Mouse (Mus musculus) heart, adult 11 months (tissue): Measurements from ENCODE around the gene Sdk1.
A peak's percentile ranks its signal among the peaks of the same experiment; 100 is the strongest.

Source experiments
- DNase-seq: peaks from one replicate; pipeline ENCODE4 v3.0.0; 2022

Gene Sdk1

GRCm38 (mm10) chr5:141646621-141647020, 405.3 kb downstream of the Sdk1 start:
- DNase-seq: peak; percentile 36

DNA sequence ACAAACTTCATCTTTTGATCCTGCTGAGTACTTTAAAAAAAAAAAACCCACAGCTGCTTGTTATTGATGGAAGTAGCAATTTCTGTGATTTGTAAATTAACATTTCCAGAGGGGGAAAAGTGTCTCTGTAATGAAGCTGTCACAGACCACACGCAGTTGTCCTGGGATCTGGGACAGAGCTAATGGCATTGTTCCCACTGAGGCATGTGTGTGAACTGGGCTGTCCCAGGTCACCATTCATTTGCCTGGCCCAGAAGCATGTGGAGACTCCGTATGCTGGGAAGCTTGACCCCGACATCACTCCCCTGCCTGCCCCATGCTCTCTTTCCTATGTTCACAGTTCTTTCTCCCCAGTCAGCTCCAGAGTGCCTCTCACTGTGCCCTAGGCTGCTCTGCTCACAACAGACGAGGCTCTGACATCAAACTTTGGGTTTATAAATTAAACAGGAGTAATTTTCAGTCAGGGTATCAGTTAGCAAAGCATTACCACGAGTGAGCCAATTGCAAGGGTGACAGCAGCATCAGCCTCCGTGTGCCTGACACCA, 408.6 kb downstream of the Sdk1 start:
- peak; percentile 71 for DNase-seq

DNA sequence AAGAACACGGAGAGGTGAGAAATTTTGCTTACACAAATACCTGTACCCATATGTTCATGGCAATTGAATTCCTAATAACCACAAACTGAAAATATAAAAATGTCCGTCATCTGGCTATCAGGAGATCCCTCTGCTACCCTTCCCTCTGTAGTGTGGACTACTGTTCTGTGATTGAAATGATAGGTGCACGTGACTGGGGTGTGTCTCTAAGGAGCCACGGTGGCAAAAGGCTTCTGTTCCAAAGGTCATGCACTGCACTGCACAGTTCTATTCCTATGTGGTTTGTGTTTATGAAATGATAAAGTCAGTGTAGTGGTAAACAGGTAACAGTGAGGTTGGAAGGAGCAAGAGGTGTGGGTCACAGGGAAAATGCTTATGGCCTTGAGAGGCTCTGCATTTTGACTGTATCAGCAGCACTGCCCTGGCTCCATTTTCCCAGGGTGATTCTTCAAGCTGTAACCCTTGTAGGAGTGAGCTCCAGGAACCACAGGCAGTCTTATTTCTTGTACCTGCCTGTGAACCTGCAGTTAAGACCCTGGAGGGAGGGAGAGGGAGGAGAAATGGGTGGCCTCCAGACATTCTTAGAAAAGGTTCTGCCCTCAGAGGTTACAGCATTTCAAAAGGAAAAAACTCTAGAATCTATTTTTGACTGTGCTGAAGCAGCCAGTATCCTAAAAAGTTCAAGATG, 410.5 kb downstream of the Sdk1 start:
- peak; percentile 45 for DNase-seq

- DNase-seq: no peak
Measured at GRCm38 (mm10) chr5:141676371-141676770, 435.1 kb downstream of the Sdk1 start.

DNA sequence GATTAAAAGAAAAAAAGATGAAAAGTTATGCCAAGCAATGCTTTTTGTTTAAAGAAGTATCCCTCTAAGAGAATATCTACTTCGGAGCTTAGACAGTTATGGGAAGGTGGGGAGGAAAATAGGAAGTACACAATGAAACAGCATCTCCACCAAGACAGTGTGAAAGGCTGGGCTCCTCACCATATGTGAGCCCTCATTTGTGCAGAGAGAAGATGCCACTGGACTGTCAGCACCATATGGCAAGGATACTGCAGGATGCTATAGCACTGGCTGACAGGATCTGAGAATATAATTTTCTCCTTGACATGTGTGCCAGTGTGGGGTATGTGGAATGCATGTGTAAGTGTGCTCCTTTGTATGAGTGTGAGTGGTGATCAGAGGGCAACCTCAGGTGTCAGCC, 435.7 kb downstream of the Sdk1 start:
- DNase-seq: no peak

- DNase-seq: no peak
Measured at GRCm38 (mm10) chr5:141677841-141678240, 436.6 kb downstream of the Sdk1 start.

- no peak for DNase-seq
Measured at GRCm38 (mm10) chr5:141686876-141687420, 445.7 kb downstream of the Sdk1 start.

DNA sequence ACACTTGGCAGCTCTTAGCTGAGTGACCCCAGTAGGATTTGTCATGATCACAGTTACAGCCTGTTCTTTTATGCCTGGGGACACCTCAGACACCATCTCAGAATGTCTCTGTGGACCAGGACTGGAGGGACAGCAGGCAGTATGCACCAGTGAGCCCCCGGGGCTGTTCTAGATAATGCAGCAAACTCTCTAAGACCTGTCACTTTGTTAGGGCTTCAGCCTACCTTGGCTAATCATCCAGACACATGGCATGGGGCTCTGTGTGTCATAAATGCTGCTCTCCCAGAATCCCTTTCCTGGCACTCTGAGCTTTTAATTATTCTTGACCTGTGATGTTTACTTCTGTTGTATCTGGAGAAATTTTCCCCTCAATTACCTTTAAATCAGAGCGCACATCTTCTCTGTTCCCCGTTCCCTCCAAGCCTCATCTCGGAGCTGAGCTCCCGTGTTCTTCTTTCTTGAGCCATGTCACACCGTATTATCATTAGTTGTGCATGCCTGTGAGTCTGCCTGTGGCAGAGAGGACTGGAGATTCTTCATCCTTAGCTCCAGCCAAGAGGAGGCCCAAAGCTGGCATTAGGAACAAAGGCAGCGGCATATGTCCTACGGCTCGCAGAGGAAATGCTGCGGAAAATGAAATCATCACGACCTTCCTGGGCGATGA, 448.3 kb downstream of the Sdk1 start:
- no peak for DNase-seq

DNA sequence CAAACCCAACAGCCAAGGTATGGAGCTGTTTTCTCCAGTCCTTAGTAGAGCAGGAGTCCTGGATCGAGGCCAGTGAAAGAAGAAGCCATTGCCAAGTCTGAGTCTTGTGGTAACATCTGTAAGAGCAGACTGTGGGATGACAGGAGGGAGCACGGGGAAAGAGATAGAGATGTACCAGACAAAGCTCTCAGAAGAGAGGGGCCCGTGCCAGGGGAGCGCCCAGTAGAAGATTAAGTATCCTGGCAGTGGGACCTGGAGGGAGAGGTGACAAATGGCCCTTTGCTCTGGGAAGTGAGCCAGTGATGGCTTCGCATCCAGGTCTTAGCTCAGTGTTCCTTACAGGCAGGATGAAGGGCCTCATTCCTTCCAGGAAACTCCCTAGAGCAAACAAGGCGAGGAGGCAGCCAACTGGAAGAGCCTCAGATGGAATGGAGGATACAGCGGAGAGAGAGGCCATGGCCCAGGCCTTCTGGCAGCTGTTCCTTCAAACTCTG, 450.2 kb downstream of the Sdk1 start:
- DNase-seq: peak; percentile 99

DNA sequence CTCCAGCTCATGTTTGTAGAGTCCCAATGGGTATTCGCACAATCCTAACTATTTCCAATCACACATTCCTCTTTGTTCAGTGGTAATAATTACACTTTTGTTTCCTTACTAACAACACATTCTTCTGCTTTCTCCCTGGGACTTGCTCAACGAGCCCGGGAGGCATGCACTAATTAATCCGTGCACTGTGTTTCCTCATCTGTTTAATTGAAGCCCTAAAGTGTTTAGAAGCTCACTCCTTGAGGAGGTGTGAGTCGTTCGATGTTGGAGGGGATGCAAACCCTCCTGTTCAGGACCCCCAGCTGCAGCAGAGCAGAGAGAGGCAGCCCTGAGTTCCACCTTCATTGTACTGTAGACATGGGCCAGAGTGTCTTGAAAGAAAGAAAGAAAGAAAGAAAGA, 452.4 kb downstream of the Sdk1 start:
- no peak for DNase-seq

GRCm38 (mm10) chr5:141694901-141695300, 453.6 kb downstream of the Sdk1 start:
- no peak for DNase-seq

- DNase-seq: no peak
Measured at GRCm38 (mm10) chr5:141698406-141698805, 457.1 kb downstream of the Sdk1 start.

DNA sequence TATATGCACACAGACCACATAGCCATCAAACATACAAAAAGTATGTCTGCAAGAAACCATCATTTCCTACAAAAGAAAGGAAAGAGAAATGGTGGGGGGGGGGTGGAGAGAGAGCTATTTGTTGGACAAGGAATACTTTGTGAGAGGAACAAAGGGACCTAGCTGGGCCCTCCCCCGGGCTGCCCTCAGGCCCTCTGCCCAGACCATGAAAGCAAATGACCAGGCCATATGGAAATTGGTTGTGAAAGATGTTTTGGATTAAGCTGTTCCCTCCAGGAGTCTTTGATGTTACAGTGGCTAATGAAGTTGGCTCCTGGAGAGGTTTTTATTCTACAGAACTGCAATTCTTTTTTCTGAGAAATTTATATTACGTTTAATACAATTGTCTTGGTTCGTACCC, 479.5 kb downstream of the Sdk1 start:
- no peak for DNase-seq

DNA sequence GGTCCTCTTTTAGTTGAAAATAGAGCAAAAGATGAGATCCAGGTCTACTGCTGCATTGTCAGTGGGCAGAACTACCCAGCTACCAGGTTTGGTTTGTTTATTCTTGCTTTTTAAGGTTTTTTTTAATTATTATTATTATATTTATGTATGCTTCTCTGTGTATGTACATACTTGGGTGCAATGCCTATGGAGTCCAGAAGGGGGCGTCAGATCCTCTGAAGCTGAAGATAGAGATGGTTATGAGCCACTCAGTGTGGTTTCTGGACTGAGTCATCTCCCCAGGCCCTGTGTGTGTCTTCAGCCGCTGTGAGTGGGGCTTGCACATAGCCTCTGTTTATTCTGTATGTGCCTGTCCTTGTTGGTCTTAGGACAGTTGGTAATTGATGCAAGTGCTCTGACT, 486.7 kb downstream of the Sdk1 start:
- no peak for DNase-seq

DNA sequence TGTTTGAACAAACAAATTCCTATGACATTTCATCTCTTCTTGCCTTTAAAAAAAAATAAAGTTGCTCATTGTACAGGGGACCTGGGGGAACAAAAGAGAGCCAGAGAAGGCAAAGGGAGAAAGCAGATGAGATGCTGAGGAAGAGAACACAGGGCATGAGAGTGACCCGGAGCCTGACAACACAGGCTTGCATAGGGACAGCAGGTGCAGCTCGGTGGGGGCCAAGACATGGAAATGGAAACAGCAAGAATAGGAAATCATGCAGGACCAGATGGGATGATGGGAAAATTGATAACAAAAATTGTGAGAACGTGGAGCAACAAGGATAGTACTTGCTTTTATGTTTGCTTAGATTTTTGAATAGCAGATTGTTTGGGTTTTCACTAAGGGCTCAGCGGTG, 488.7 kb downstream of the Sdk1 start:
- DNase-seq: no peak

- no peak for DNase-seq
Measured at GRCm38 (mm10) chr5:141738725-141739124, 497.4 kb downstream of the Sdk1 start.

DNA sequence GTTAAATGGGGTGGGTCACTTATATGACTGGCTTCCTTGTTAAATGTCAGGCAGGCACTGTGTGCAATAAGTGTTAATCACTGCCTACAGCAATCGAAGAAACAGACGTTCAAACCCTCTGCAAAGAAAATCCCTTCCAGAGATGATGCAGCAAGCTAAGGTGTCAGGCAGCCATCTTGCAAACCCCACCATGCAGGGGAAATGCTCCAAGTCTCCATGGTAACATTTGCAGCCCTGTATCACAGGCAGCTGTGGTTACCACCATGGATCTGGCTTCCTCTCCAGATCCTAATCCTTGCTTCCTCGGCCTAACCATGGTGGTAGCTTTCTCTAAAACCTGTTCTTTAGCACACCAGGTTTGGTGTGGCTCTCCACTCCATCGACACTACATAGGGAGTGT, 507.5 kb downstream of the Sdk1 start:
- no peak for DNase-seq

DNA sequence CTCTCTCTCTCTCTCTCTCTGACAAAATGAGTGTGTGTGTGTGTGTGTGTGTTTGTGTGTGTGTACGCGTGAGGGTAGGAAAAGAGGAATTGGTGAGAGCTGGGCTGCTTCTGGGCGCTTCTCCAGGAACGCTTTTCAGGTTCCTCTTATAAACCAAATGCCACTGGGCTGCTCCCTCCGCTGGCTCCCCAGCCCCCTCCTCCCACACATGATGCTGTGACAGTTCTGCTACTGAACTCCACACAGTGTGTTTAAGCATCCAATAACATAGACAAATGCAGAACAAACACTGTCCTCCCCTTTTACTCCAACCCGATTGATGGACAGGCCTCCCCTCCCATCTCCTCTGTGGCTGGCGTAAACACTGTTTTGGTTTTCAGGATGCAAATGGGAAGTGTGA, 513.0 kb downstream of the Sdk1 start:
- peak; percentile 91 for DNase-seq

- DNase-seq: peak; percentile 87
Measured at GRCm38 (mm10) chr5:141758885-141759284, 517.6 kb downstream of the Sdk1 start.

DNA sequence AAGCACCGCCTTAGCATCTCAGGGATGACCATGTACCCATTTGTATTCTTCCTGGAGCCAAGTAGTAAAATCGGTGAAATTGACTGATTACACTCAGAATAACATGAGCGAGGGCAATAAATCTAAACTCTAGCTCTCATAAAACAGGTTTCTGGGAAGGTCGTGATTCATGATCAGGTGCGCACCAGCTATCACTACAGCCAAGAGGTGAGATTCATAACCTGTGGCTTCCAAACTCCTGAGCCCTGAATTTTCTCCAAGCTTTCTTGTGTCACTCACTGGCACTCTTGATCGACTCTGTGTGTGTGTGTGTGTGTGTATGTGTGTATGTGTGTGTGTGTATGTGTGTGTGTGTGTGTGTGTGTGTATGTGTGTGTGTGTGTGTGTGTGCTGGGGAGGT, 522.8 kb downstream of the Sdk1 start:
- DNase-seq: no peak

- DNase-seq: no peak
Measured at GRCm38 (mm10) chr5:141768761-141769515, 527.6 kb downstream of the Sdk1 start.

DNA sequence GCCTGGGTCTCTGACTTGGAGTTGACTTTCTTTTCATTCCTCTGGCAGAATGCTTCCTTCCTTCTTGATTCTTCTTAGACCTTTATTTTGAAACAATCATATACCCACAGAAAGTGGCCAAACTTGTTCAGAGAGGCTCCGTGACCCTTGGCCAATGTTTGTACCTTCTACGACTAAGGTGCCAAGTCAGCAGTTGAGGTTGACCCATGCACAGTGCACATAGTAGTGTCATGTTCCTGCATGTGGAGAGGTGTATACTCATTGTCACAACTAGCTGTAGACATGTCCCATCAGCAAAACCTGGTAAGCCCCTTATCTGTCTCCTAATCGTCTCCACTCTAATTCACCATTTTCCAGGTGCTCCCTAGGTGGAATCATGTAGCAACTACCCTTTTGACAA, 530.2 kb downstream of the Sdk1 start:
- no peak for DNase-seq

DNA sequence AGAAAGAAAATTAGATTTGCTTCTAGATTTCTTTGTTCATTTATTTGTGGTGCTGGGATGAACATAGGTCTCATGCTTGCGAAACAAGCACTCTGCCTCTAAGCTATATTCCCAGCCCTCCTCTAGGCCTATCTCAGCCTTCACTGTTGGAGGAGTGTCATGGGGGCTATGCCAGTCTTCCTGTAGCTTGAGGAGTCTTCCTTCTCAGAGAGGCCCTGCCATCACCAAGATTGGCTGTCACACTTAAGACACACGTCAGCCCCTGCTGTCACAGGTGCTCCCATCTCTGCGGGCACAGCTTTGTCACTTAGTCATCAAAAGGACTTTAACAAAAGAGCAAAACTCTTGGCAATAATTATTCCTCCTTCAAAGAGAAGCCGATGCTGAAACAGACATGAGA, 536.9 kb downstream of the Sdk1 start:
- DNase-seq: no peak
